Mouse (Mus musculus) myocyte (in vitro differentiated cells): ENCODE data around the gene Krtap19-5.

Experiments used
- CEBPB ChIP-seq: IDR thresholded peaks from 2 replicates; pipeline ENCODE4 v1.6.1; 2011; ENCODE audit warnings: mild to moderate bottlenecking, moderate library complexity; ENCODE audit not compliant: poor library complexity, insufficient read depth, severe bottlenecking
- MYOG ChIP-seq, 3 experiments: IDR thresholded peaks; one replicate each; pipeline ENCODE4 v1.6.1; 2011; ENCODE audit warnings: control low read depth in 2 of 3, low read depth in 2 of 3, mild to moderate bottlenecking in 2 of 3; ENCODE audit not compliant: insufficient read length in 2 of 3, control insufficient read depth in 1 of 3, insufficient read depth in 1 of 3
- POLR2A ChIP-seq: IDR thresholded peaks from one replicate; pipeline ENCODE4 v1.6.1; 2011; ENCODE audit warnings: low read depth, mild to moderate bottlenecking, control low read depth, moderate library complexity; ENCODE audit not compliant: insufficient read length
- POLR2AphosphoS2 ChIP-seq: IDR thresholded peaks from one replicate; pipeline ENCODE4 v1.6.1; 2011; ENCODE audit warnings: low read depth, control low read depth; ENCODE audit not compliant: insufficient read length
- REST ChIP-seq: IDR thresholded peaks from one replicate; pipeline ENCODE4 v1.6.1; 2011; ENCODE audit warnings: mild to moderate bottlenecking, control low read depth, moderate library complexity; ENCODE audit not compliant: insufficient read depth, insufficient read length
- TCF12 ChIP-seq: IDR thresholded peaks from one replicate; pipeline ENCODE4 v1.6.1; 2011; ENCODE audit warnings: mild to moderate bottlenecking, control low read depth; ENCODE audit not compliant: poor library complexity, insufficient read depth, severe bottlenecking
- USF1 ChIP-seq: IDR thresholded peaks from one replicate; pipeline ENCODE4 v1.6.1; 2011; ENCODE audit warnings: low read depth, mild to moderate bottlenecking, control low read depth, moderate library complexity

DNA sequence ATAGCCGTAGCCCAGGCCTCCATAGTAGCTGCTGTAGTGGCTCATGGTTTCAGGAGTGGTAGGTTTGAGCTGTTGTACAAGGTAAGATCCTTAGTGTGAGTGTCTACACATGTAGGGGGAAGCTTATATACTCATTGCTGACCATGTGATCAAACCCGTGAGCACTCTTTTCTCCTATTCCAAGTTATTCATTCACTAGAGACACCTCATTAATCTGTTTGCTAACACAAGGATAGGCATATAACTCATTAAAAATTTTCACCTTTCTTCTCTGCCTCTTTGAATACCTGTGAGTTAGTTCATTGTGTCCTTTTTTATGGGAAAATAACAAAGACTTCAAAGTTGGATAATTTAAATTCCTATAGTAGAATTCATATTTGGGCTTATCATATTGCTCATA lies 18.3 kb downstream of the Krtap19-5 start, which contains the start of gene Krtap19-3:
- TF ChIP-seq MYOG (IDR thresholded peaks at IDR 0.05; ENCODE audit: control insufficient read depth in 1 of 3, insufficient read depth in 1 of 3, insufficient read length in 2 of 3, low read depth in 2 of 3) (no peak), CEBPB (no peak), REST (no peak), POLR2A (no peak), TCF12 (no peak), POLR2AphosphoS2 (no peak), USF1 (no peak)
